Mouse (Mus musculus): ENCODE measurements around the gene Rnf213. TPM values are rescaled to one million over a fixed set of nuclear protein-coding genes. Genes with fewer than 3 reads are reported as not detected.

The Rnf213 gene
- polyA plus RNA-seq, 1 experiment from 2014 or later = 5.8 TPM

DNA sequence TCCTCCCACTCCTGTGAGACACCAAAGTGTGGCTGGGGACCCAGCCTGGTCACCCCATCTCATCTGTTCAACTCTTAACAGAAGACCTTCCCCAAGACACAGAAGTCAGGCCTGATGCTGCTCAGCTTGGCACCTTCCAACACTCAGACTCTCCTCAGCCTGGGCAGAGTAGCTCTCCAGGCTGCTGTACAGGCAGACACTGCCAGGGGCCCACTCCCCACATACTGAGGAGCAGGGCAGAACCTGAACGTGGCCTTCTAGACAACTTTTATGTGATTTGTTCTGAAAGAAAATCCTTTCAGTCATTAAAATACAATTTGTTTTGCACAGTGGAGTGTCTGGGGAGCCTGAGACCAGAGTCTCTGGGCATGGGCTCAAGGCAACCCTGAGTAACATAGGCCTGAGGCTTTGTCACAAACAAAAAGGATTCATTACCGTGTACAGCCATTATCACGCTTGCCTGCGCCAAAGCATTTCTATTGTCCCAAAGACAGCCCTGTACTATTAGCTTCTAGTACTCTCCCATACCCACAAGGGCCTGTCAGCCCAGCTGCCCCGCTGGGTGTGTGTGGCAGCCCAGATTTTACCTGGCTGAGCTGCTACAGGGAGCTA lies 116.4 kb downstream of the Rnf213 start:
- Histone ChIP-seq H3K27me3 (peaks cover 3% of the 10 kb centered on the region), H3K4me3 (replicated peaks) (no peak overlapping the region), H3K4me1 (peaks cover 9% of the 10 kb centered on the region; the same call in 1 of the 2 replicates), H3K9me3 (replicated peaks) (no peaks in the 10 kb centered on the region), H3K9ac (no peak overlapping the region), H3K4me2 (no peak overlapping the region), H3K36me3 (peaks cover 41% of the 10 kb centered on the region), H3K27ac (no peak overlapping the region)
- WGBS = 74% methylated on average over 5 of the region's 5 CpGs
- no peak for ATAC-seq (replicated peaks; ENCODE audit: low FRiP score)

DNA sequence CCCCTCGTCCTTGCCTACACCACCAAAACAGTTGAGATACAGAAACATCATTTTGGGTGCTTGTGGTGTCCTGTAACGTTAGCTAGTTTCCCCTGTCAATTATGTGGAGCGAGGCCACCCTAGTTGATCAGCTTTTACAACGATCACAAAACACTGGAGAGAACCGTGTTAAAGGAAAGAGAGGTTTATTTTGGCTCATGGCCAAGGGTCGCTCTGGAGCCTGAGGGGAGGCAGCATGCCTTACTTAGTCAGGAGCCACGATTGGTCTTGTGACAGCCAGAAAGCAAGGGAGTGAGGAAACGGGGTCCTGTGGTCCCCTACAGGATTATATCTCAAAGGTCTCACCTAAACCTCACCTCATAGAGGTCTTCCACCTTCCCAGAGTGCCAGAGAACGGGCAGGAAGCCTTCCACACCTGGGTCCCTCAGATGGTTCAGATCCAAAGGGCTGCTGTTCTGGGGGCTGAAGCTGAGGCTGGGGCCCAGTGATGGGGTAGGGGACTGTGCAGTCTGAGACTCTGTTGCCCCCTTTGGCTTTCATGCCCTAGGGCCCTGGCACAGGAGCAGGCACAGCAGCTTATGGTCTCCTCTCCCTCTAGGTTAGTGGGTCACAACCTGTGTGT lies 120.2 kb downstream of the Rnf213 start:
- Histone ChIP-seq H3K27me3 (peaks cover 23% of the 10 kb centered on the region), H3K4me2 (no peak overlapping the region), H3K4me1 (peaks cover 18% of the 10 kb centered on the region), H3K36me3 (peaks cover 5% of the 10 kb centered on the region), H3K9ac (no peak overlapping the region), H3K9me3 (replicated peaks) (no peaks in the 10 kb centered on the region), H3K4me3 (replicated peaks) (no peak overlapping the region), H3K27ac (no peak overlapping the region)
- no peak for ATAC-seq (replicated peaks; ENCODE audit: low FRiP score)
- WGBS = 27% methylated on average over 9 of the region's 9 CpGs

GRCm38 (mm10) chr11:119514108-119514860 lies 121.4 kb downstream of the Rnf213 start:
- 52% methylated on average over 16 of the region's 16 CpGs for WGBS
- no peak for ATAC-seq (replicated peaks; ENCODE audit: low FRiP score)
- Histone ChIP-seq H3K27me3 (peaks cover 23% of the 10 kb centered on the region), H3K27ac (no peak overlapping the region), H3K9ac (no peak overlapping the region), H3K9me3 (replicated peaks) (no peaks in the 10 kb centered on the region), H3K4me1 (peaks cover 18% of the 10 kb centered on the region), H3K4me2 (peak overlapping the region; percentile 56), H3K4me3 (replicated peaks) (peak overlapping the region; percentile 28; the same call in 1 of the 2 replicates), H3K36me3 (no peaks in the 10 kb centered on the region)

DNA sequence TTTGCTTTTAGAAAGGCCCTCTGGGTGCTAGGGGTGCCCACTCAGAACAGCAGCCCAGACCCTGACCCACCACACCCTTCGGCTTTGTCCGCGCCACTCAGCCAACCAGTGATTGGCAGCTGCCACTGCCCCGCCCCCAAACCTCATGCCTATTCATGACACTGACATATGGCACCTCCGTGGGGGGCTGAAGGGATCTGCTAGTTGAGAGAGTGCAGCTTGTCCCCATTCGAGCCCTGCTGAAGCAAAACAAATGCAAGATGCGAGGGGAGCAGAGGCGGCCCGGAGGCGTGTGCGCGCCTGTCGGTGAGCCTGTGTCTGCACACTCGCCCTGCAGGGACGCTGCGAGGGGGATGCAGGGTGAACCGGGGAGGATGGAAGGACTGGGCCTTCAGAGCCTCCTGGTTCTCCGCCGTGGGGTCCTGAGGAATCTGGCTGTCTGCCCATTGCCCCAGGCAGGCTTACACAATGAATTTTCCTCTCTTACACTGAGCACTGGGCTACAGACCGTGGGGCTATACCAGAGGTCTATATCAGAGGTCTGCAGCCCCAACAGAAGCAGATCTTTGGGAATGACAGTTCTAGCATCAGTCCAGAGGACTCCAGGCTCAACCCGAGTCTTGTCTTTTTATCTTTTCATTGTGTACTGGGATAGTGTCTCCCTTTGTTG lies 122.2 kb downstream of the Rnf213 start:
- Histone ChIP-seq H3K36me3 (no peaks in the 10 kb centered on the region), H3K27ac (no peak overlapping the region), H3K4me3 (replicated peaks) (peak overlapping the region; percentile 28), H3K4me1 (peaks cover 18% of the 10 kb centered on the region), H3K27me3 (peaks cover 23% of the 10 kb centered on the region), H3K4me2 (peak overlapping the region; percentile 56), H3K9me3 (replicated peaks) (no peaks in the 10 kb centered on the region), H3K9ac (no peak overlapping the region)
- ATAC-seq (replicated peaks; ENCODE audit: low FRiP score) = 0 out of 2 replicates have a peak, but pooled peaks have one; percentile 22
- WGBS = 5% methylated on average over 21 of the region's 21 CpGs

- whole genome bisulfite sequencing = 79% methylated on average over 16 of the region's 16 CpGs
- H3K9me3 ChIP-seq (replicated peaks) = no peaks in the 10 kb centered on the region
- H3K9ac ChIP-seq = no peak overlapping the region
- no peak overlapping the region for H3K4me2 ChIP-seq
- no peak overlapping the region for H3K27ac ChIP-seq
- peaks cover 23% of the 10 kb centered on the region for H3K27me3 ChIP-seq
- no peak for ATAC-seq (replicated peaks; ENCODE audit: low FRiP score)
- H3K4me3 ChIP-seq (replicated peaks) = no peak overlapping the region
- no peaks in the 10 kb centered on the region for H3K36me3 ChIP-seq
- H3K4me1 ChIP-seq = peaks cover 18% of the 10 kb centered on the region
Measured at GRCm38 (mm10) chr11:119515823-119516676, 123.2 kb downstream of the Rnf213 start.

DNA sequence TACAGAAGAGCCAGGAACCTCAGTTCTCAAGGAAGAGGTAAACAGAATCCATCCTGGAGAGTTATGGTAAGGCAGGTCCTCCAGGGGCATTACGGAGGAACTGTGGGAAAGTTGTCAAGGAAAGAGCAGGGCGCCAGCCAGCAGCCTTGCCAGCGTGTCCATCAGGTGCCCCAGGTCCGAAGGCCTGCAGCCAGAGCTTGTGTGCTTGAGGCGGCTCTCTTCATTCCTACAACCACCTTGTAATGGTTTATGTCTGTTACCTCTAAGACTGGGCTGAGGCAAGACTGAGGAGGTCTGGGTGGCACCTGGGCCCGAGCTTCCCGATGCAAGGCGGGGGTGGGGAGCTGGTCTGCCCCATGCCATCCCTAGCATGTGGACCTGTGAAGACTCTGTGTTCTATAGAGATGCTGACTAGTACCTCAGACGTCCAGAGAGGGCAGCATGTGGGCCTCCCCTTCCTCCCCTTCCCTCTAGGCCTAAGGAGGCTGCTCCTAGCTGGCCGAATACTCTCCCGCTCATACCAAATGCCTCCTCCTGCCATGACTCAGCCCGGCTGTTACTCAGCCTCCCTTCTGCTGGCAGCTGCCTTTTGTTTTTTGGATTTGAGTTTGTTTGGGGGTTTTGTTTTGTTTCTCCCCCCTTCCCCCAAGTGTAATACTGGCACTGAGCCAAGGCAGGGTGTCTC lies 123.9 kb downstream of the Rnf213 start:
- peaks cover 23% of the 10 kb centered on the region for H3K27me3 ChIP-seq
- no peak overlapping the region for H3K9ac ChIP-seq
- H3K4me2 ChIP-seq = no peak overlapping the region
- H3K9me3 ChIP-seq (replicated peaks) = no peaks in the 10 kb centered on the region
- no peak overlapping the region for H3K4me3 ChIP-seq (replicated peaks)
- no peak for ATAC-seq (replicated peaks; ENCODE audit: low FRiP score)
- 66% methylated on average over 12 of the region's 12 CpGs for WGBS
- H3K4me1 ChIP-seq = peaks cover 18% of the 10 kb centered on the region
- no peaks in the 10 kb centered on the region for H3K36me3 ChIP-seq
- H3K27ac ChIP-seq = no peak overlapping the region

GRCm38 (mm10) chr11:119519387-119519786 lies 126.5 kb downstream of the Rnf213 start:
- Histone ChIP-seq H3K4me1 (peaks cover 9% of the 10 kb centered on the region), H3K27me3 (peaks cover 18% of the 10 kb centered on the region), H3K36me3 (no peaks in the 10 kb centered on the region), H3K4me3 (replicated peaks) (no peak overlapping the region), H3K9me3 (replicated peaks) (no peaks in the 10 kb centered on the region), H3K27ac (no peak overlapping the region), H3K4me2 (no peak overlapping the region), H3K9ac (no peak overlapping the region)
- no peak for ATAC-seq (replicated peaks; ENCODE audit: low FRiP score)
- 96% methylated on average over 1 of the region's 1 CpGs for WGBS

DNA sequence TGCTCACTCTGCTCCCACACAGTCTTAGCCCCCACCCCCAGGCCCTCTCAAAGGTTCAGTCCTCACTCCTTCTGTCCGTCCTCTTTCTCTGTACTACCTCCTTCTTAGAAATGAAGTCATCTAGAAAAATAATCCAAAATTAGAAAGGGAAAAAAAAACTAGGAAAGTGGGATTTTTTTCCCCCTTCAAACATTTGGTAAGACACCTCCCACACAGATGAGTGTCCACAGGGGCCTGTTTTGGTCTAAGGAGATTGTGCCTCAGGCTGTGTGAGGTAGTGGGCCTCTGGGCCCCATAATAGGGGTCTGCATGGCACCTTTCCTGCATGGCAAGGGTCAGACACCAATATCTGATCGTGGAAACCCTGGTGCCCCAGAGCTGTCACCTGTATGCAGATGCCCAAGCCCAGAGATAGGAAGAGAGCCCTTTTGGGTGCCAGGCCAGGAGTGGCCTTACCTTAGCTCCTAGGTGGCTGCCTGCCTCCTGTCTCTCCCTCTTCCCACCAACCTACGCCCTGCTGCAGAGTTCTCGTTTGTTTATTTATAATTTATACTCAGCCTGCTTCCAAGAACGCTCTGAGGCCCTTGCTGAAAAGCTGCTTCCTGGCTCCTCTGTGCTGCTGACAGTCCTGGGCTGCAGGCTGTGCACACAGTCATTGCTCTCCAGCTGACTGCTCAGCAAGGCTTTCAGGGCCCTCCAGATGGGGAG lies 127.3 kb downstream of the Rnf213 start:
- WGBS = 55% methylated on average over 5 of the region's 5 CpGs

DNA sequence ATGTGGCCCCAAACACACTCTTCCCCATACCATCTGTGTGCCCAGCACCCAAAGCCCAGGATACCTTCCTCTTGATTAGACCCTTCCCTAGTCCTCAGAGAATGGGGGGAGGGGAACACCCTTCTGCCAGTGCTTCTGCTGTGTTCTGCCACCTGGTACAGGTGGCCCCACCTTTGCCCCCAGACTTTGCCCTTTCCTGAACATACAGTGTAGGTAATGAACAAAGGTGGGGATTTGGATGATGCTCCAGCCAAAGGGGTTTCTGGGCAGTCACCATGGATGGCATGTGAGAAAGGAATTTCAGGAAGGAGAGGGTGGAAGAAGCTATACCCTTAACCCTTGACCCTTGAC lies 127.8 kb downstream of the Rnf213 start:
- H3K4me2 ChIP-seq = no peak overlapping the region
- peaks cover 5% of the 10 kb centered on the region for H3K27me3 ChIP-seq
- ATAC-seq (replicated peaks; ENCODE audit: low FRiP score) = no peak
- H3K4me3 ChIP-seq (replicated peaks) = no peak overlapping the region
- no peak overlapping the region for H3K9ac ChIP-seq
- no peak overlapping the region for H3K27ac ChIP-seq
- H3K4me1 ChIP-seq = peaks cover 5% of the 10 kb centered on the region
- H3K9me3 ChIP-seq (replicated peaks) = no peaks in the 10 kb centered on the region
- H3K36me3 ChIP-seq = no peaks in the 10 kb centered on the region

More for the DNA sequence above, 127.3 kb downstream of the Rnf213 start:
- H3K9ac ChIP-seq = no peak overlapping the region
- peaks cover 11% of the 10 kb centered on the region for H3K27me3 ChIP-seq
- peaks cover 7% of the 10 kb centered on the region for H3K4me1 ChIP-seq
- ATAC-seq (replicated peaks; ENCODE audit: low FRiP score) = no peak
- no peaks in the 10 kb centered on the region for H3K9me3 ChIP-seq (replicated peaks)
- H3K4me2 ChIP-seq = no peak overlapping the region
- no peak overlapping the region for H3K27ac ChIP-seq
- no peak overlapping the region for H3K4me3 ChIP-seq (replicated peaks)
- no peaks in the 10 kb centered on the region for H3K36me3 ChIP-seq

DNA sequence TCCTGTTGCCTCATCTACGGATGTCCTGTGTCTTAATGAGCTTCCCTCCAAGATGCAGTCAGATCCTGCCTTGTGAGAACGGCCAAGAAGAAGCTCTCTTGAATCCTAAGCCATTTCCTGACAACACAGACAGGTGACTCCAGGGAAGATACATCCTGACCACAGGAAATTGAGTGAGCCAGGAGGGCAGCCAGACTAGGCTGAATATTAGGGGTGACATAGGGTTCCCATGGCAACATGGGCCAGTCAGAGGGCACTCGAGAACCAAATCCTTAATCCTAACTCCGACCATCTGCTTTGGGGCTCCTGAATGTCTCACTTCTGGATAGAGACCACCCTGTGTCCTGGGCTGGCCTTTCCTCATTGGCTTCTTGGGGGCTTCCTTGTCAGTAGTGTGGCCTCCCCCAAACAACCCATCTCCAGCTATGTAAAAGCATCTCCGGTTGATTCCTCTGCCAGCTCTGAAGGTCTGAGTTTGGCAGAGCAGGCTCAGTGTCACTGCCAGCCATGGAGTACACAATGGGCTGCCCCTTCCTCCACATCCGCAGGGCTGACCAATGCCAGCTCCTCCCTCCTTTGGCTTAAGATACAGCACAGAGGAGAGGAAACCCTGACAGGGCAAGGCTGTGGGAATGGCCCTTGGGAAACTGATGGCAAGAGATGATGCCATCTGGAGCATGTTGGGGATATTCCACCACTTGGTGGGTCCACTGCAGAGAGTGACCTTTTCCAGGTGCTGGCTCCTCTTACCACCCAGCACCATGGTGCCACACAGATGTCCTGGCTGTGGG lies 129.2 kb downstream of the Rnf213 start:
- H3K27ac ChIP-seq = no peak overlapping the region
- WGBS = 84% methylated on average over 6 of the region's 6 CpGs

More for the DNA sequence above, 129.2 kb downstream of the Rnf213 start:
- no peak for ATAC-seq (replicated peaks; ENCODE audit: low FRiP score)
- H3K9ac ChIP-seq = no peak overlapping the region
- no peaks in the 10 kb centered on the region for H3K27me3 ChIP-seq
- peaks cover 5% of the 10 kb centered on the region for H3K4me1 ChIP-seq
- no peak overlapping the region for H3K4me3 ChIP-seq (replicated peaks)
- H3K36me3 ChIP-seq = no peaks in the 10 kb centered on the region
- H3K4me2 ChIP-seq = no peak overlapping the region
- H3K9me3 ChIP-seq (replicated peaks) = no peaks in the 10 kb centered on the region

Data from kidney, embryonic 15.5 days (tissue).